Mouse (Mus musculus) embryonic facial prominence, embryonic 10.5 days (tissue): ENCODE data around the gene Rmnd1. TPM values are rescaled to one million over a fixed set of nuclear protein-coding genes. Genes with fewer than 3 reads are reported as not detected.

Experiments used
- DNase-seq: peaks from one replicate; pipeline ENCODE4 v3.0.0-alpha.2; 2017; ENCODE audit warnings: low spot score
- H3K27ac ChIP-seq: fragments of 300-500 bp; sonication (generic); replicated peaks from 2 replicates; pipeline ENCODE4 v1.5.1; 2016; ENCODE audit warnings: mild to moderate bottlenecking
- H3K27me3 ChIP-seq: fragments of 300-500 bp; sonication (generic); replicated peaks from 2 replicates; pipeline ENCODE4 v1.6.1; 2016; ENCODE audit warnings: low read depth, mild to moderate bottlenecking; ENCODE audit not compliant: poor library complexity, severe bottlenecking
- H3K36me3 ChIP-seq: fragments of 300-500 bp; sonication (generic); replicated peaks from 2 replicates; pipeline ENCODE4 v1.6.1; 2016; ENCODE audit warnings: mild to moderate bottlenecking, moderate library complexity
- H3K4me1 ChIP-seq: fragments of 300-500 bp; sonication (generic); 2 replicates; pipeline ENCODE4 v1.6.1; 2016
- H3K4me3 ChIP-seq: fragments of 300-500 bp; sonication (generic); 2 replicates; pipeline ENCODE4 v1.5.1; 2016; ENCODE audit warnings: mild to moderate bottlenecking, moderate library complexity
- H3K9me3 ChIP-seq: fragments of 300-500 bp; sonication (generic); 2 replicates; pipeline ENCODE4 v1.6.1; 2016; ENCODE audit warnings: mild to moderate bottlenecking
- WGBS: fragments of 180-500 bp; shearing (Covaris S2); methylation state at CpG from one replicate; pipeline ENCODE4 v1.1.7; 2016; 5-methylcytosine and 5-hydroxymethylcytosine counted together
- polyA plus RNA-seq: library from polyadenylated mRNA; unstranded; fragments of >200 nt; fragmentation: Nextera tagmentation; extraction: Ambion mirVana; gene quantifications from 2 replicates; pipeline ENCODE4 v1.2.1, GENCODE M21; 2016

The Rmnd1 gene
- polyA plus RNA-seq, 1 experiment from 2014 or later, result 52.5 TPM

DNA sequence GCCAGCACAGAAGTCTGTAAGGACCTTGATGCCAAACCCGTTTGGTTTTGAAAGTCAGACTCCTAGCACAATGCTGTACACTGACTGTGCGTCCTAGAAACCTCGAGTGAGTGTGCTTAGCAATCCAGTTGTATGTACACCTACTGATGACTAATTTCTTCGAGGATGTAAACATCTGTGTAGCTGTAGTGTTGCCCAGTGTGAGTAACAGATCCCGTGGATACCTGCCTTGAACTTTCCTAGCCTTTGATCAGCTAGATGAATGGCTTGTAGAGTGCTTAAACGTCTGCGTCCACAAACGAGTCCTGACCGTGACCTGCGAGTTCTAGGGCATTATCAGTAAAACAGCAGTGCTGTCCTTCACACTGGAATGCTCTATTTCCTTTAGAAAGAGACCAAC is 43.2 kb downstream of the Rmnd1 start:
- H3K27ac ChIP-seq, result peak overlapping the region; percentile 99; the same call in 1 of the 2 replicates
- H3K27me3 ChIP-seq, result no peaks in the 10 kb centered on the region
- no peaks in the 10 kb centered on the region for H3K9me3 ChIP-seq
- H3K36me3 ChIP-seq, result peaks cover 23% of the 10 kb centered on the region
- DNase-seq, result no peak
- H3K4me3 ChIP-seq, result peak overlapping the region; percentile 97
- WGBS, result 46% methylated on average over 10 of the region's 10 CpGs
- peaks cover 44% of the 10 kb centered on the region for H3K4me1 ChIP-seq

DNA sequence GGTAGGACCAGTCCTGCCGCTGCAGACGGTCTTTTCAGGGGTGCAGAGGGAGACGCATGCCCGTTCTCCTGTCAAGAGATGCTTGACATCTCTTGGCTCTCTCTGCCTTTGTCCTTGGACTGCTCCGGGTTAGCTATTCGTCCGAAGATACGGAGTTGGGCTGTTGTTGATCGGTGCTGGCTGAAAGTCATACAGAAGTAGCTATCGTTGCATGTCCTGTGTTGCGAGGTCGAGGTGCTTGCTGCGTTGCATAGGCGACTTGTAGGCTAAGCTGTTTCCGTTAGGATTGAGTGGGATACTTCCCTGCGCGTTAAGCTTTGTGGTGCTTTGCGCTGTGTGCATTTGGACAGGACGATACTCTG is 43.8 kb downstream of the Rmnd1 start:
- Histone ChIP-seq H3K36me3 (peaks cover 16% of the 10 kb centered on the region), H3K27me3 (no peaks in the 10 kb centered on the region), H3K4me3 (peak overlapping the region; percentile 97), H3K27ac (peak overlapping the region; percentile 99), H3K9me3 (no peaks in the 10 kb centered on the region), H3K4me1 (peaks cover 44% of the 10 kb centered on the region)
- WGBS, result 2% methylated on average over 19 of the region's 19 CpGs
- no peak for DNase-seq

DNA sequence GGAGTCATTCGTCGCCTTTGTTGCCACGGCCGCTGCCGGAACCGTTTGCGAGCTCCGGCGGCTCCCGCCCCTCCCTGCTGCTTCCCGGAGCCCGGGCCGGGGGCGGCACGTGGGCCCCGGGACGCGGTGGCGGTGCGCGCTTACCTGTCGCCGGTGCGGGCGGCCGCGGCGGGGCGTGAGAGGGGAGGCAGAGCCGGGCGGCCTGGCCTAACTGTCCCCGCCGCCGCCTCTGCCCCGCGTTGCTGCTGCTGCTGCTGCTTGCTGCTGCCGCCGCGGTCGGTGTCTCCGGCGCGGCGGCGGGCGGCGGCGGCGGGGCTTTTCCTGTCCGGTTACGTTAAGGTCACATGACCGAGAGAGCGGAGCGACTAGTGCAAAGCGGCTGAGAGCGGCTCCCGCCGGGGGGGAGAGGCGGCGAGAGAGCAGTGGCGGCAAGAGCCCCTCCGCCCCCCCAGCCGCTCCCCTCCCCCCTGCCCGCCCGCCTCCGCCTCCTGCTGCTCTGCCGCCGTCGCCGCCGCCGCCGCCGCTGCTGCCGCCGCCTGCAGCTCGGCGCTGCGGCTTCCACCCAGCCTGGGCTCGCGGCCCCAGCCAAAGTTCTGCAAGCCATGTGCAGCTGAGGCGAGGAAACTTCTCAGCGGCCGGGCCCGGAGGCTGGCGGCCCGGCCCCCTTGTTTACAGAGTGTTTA is 44.3 kb downstream of the Rmnd1 start, which contains the start of gene Zbtb2:
Gene Zbtb2, minus strand, starts transcription at position 408 of the 683 bp plus-strand sequence.
- Histone ChIP-seq H3K27me3 (no peaks in the 10 kb centered on the region), H3K4me1 (peaks cover 48% of the 10 kb centered on the region), H3K9me3 (no peaks in the 10 kb centered on the region), H3K27ac (peak within 1 kb of the TSS; percentile 99), H3K36me3 (peaks cover 11% of the 10 kb centered on the region), H3K4me3 (peak within 1 kb of the TSS; percentile 97)
- peak; percentile 83 for DNase-seq
- under 1% methylated on average over 85 of the region's 87 CpGs for WGBS

DNA sequence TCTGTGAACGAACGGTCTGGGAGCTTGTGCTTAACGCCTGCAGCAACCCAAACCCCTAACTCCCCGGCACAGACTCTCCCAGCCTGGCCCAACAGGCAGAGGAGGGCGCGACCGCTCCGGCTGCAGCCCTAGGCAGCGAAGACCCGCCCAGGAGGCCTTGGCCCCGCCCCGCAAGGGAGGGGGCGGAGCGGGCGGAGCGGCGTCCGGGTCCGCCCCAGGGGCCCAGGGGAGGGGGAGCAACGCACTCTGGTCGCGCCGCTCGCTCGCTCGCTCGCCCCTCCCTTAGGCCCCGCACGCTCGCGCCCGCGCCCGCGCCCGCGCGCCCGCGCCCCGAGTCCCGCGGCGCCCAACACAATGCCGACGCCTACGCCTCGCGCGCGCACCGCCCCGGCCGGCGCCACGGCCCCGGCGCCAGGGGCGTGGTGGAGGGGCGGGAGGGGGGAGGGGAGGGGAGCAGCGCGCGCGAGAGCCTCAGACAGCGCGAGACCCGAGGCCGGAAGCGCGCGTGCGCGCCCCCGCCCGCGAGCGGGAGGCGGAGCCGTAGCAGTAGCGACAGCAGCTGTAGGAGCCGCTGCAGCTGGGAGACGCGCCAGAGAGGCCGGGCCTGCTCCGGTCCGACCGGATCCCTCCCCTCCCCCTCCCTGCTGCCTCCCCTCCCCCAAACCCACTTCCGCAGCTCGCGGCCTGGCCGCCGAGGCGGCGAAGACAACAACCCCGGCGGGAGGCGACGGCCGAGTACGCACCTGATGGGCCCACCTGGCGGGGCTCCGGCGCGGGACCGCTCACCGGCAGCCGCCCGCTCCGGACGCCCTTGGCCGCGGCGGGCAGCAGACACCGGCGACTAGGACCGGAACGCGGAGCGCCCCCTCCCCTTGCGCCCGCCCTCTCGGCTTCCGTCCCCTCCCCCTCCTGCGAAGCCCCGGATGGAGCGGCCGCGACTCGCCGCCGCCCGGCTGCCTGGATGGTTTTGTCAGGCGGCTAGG is 45.3 kb downstream of the Rmnd1 start:
- H3K36me3 ChIP-seq, result peaks cover 3% of the 10 kb centered on the region; the same call in 1 of the 2 replicates
- H3K9me3 ChIP-seq, result no peaks in the 10 kb centered on the region
- no peaks in the 10 kb centered on the region for H3K27me3 ChIP-seq
- under 1% methylated on average over 89 of the region's 133 CpGs for WGBS
- peak; percentile 97 for DNase-seq
- peak overlapping the region; percentile 99 for H3K27ac ChIP-seq
- H3K4me1 ChIP-seq, result peaks cover 47% of the 10 kb centered on the region
- peak overlapping the region; percentile 97 for H3K4me3 ChIP-seq

DNA sequence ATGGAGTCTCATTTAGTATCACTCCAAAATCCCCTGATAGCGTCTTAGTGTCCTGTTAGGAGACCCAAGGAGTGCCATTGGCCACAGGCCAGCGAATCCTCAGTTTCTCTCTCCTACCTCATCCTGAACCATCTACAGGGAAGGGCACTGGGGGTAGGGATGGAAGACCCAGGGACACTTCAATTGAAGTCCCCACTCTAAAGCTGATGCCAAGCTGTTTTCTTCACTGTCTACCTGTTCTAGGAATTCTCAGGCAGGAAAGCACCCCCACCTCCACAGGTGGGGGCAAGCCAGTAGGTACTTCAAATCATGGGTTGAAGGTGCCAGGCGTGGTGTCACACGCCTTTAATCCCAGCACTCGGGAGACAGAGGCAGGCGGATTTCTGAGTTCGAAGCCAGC is 47.9 kb downstream of the Rmnd1 start:
- no peak overlapping the region for H3K27ac ChIP-seq
- H3K27me3 ChIP-seq, result no peaks in the 10 kb centered on the region
- peaks cover 21% of the 10 kb centered on the region for H3K4me1 ChIP-seq
- no peak for DNase-seq
- no peaks in the 10 kb centered on the region for H3K9me3 ChIP-seq
- H3K36me3 ChIP-seq, result no peaks in the 10 kb centered on the region
- no peak overlapping the region for H3K4me3 ChIP-seq
- WGBS, result 93% methylated on average over 7 of the region's 7 CpGs

DNA sequence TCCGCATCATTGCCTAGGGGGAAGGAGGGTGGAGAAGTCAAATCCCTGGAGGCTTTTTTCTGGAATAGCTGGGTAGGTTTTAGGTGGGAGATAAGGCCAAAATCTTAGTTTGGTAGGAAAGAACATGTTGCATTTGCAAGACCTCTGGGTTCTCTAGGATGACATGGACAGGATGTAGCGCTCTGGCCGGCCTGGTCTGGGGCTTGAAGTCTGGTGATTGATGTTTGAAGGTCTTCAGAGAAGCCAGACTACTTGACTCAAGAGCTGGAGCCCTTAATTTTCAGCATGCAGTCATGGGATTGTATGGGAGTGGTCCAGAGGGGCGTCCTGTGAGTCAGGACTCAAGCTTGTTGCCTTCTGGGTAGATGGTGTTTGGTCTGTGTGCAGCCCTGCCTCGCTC is 51.4 kb downstream of the Rmnd1 start:
- Histone ChIP-seq H3K36me3 (no peaks in the 10 kb centered on the region), H3K4me1 (peaks cover 10% of the 10 kb centered on the region), H3K27ac (no peak overlapping the region), H3K27me3 (no peaks in the 10 kb centered on the region), H3K9me3 (no peaks in the 10 kb centered on the region), H3K4me3 (no peak overlapping the region)
- 91% methylated on average over 5 of the region's 5 CpGs for WGBS
- DNase-seq, result no peak

DNA sequence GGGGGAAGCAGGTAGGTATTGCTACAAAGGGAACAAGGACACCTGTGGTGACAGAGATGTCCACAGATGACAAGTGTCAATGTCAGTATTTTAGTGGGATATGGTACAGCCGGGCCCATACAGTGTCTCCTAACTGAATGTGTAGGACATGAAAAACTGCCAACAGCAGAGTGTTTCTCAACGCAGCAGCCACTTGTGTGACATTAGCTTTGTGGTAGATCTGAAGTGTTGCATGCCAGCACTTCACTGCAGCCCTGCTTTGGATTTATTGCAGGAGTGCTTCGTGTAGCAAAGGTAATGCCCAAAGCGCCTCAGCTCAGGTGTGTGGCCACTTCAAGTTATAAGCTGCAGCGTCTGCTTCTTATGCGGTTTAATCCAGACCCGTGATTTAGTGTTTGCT is 55.3 kb downstream of the Rmnd1 start:
- no peaks in the 10 kb centered on the region for H3K9me3 ChIP-seq
- no peaks in the 10 kb centered on the region for H3K27me3 ChIP-seq
- H3K36me3 ChIP-seq, result peaks cover 23% of the 10 kb centered on the region
- H3K4me3 ChIP-seq, result no peak overlapping the region
- no peak for DNase-seq
- H3K4me1 ChIP-seq, result peaks cover 6% of the 10 kb centered on the region; the same call in 1 of the 2 replicates
- H3K27ac ChIP-seq, result no peak overlapping the region
- WGBS, result 92% methylated on average over 7 of the region's 7 CpGs

DNA sequence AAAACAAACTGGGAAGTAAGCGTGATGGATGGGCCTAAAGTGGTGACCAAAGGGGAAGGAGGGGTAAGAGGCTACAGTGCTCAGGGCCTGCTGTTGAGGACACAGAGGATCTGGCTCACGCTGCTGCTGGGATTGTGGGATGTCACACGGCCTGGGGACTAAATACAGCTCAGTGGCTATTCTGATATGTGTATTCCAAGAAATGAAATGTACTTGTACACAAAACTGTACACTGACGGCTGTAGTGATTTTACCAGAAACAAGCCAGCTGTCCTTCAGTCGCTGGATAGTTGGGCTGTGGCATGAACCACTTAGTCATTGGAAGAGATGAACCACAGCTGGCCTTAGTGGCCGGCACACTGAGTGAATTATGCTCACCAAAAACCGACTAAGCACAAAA is 55.7 kb downstream of the Rmnd1 start:
- no peaks in the 10 kb centered on the region for H3K9me3 ChIP-seq
- no peak overlapping the region for H3K4me3 ChIP-seq
- no peak overlapping the region for H3K27ac ChIP-seq
- no peaks in the 10 kb centered on the region for H3K27me3 ChIP-seq
- DNase-seq, result no peak
- H3K4me1 ChIP-seq, result peaks cover 6% of the 10 kb centered on the region; the same call in 1 of the 2 replicates
- peaks cover 27% of the 10 kb centered on the region for H3K36me3 ChIP-seq
- WGBS, result 79% methylated on average over 7 of the region's 7 CpGs

DNA sequence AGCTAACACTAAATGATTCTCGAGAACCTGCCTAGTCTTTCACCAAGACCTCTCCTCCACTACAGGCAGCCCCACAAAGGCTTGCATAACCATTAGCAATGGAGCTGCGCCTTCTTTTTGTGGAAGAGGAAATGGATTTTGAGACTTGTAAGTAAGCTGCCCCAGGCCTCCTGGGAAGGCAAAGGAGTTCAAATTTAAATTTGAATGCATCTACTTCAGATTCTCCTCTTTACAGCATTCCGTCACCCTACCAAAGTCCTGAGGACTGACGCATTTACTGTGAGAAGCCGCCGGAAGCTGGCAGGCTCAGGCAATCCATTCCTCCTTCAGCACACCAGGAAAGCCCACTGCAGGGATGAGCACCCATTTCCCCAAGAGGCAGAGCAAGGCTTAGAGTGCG is 56.9 kb downstream of the Rmnd1 start:
- no peaks in the 10 kb centered on the region for H3K27me3 ChIP-seq
- 53% methylated on average over 7 of the region's 7 CpGs for WGBS
- no peak overlapping the region for H3K4me3 ChIP-seq
- DNase-seq, result no peak
- no peaks in the 10 kb centered on the region for H3K9me3 ChIP-seq
- H3K36me3 ChIP-seq, result peaks cover 38% of the 10 kb centered on the region
- H3K27ac ChIP-seq, result no peak overlapping the region
- H3K4me1 ChIP-seq, result peaks cover 6% of the 10 kb centered on the region; the same call in 1 of the 2 replicates

DNA sequence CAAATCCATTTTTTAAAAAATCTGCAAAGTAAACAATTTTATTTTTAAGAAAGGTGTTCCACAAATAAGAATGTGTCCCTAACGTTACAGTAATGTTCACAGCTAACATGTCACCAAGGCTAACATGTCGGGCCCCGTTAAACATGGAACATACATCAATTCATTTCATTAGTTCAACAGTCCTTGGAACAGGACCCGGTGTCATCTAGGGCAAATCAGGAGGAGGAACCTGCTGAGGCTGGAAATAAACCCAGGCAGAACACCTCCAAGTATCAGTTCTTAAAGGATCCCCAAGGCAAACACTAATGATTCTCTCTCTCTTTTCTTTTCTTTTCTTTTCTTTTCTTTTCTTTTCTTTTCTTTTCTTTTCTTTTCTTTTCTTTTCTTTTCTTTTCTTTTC is 57.5 kb downstream of the Rmnd1 start:
- Histone ChIP-seq H3K36me3 (peaks cover 43% of the 10 kb centered on the region), H3K4me1 (peaks cover 6% of the 10 kb centered on the region; the same call in 1 of the 2 replicates), H3K9me3 (no peaks in the 10 kb centered on the region), H3K4me3 (no peak overlapping the region), H3K27me3 (no peaks in the 10 kb centered on the region), H3K27ac (no peak overlapping the region)
- no peak for DNase-seq
- WGBS, result 93% methylated on average over 4 of the region's 4 CpGs

DNA sequence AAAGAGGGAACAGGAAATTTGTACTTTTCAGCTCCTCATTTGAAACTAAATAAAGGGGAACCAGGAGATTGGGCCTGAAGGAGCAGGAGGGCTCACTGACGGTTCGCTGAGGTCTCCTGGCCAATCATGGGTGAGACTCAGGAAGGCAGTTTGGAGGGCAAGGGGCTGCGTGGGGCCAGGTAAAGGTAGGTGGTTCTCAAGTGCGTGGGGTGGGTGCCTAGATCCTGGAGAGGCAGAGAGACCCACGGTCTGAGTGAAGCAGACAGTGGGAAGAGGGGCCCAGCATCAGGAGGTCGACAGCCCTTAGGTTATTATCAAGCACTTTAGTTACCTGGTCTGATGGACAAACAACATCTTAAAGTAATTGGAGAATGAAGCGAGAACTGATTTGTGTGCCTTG is 57.9 kb downstream of the Rmnd1 start:
- no peak for DNase-seq
- peaks cover 6% of the 10 kb centered on the region; the same call in 1 of the 2 replicates for H3K4me1 ChIP-seq
- WGBS, result 89% methylated on average over 7 of the region's 7 CpGs
- peaks cover 48% of the 10 kb centered on the region for H3K36me3 ChIP-seq
- H3K4me3 ChIP-seq, result no peak overlapping the region
- H3K27me3 ChIP-seq, result no peaks in the 10 kb centered on the region
- H3K9me3 ChIP-seq, result no peaks in the 10 kb centered on the region
- no peak overlapping the region for H3K27ac ChIP-seq

DNA sequence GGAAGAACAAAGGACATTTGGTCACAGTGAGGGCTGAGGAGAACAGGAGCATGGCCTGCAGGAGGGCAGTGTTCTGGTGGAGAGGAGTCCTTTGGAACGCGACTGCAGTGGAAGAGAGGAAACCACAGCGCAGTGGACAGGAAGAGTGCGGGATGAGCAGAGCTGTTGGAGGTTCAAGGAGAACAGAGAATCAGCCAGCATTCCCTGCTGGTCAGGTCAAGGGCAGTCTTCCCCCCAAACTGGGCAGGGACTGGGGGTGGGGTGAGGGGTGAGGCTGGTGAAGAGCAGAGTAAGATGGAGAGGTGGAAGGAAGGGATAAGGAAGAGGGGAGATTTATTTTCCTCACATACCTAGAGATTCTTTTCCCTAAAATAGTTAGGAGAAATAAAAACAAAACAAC is 58.6 kb downstream of the Rmnd1 start:
- Histone ChIP-seq H3K36me3 (peaks cover 55% of the 10 kb centered on the region), H3K27me3 (no peaks in the 10 kb centered on the region), H3K9me3 (no peaks in the 10 kb centered on the region), H3K4me1 (peaks cover 6% of the 10 kb centered on the region; the same call in 1 of the 2 replicates), H3K4me3 (no peak overlapping the region), H3K27ac (no peak overlapping the region)
- DNase-seq, result no peak
- WGBS, result 88% methylated on average over 4 of the region's 4 CpGs
